Mouse (Mus musculus): ENCODE data around the gene Gal.

GRCm38 (mm10) chr19:3402390-3402789 lies 12.0 kb downstream of the Gal start:
- no peak for TF ChIP-seq JUND (conservative IDR thresholded peaks at IDR 0.05; ENCODE audit: low read depth, low read length)
- TF ChIP-seq CHD2 (IDR thresholded peaks at IDR 0.05; ENCODE audit: low read length): no peak
- TF ChIP-seq RAD21 (IDR thresholded peaks at IDR 0.05; ENCODE audit: low read depth, low read length): no peak
- no peak for TF ChIP-seq CTCF (conservative IDR thresholded peaks at IDR 0.05 in 1 of 2, IDR thresholded peaks at IDR 0.05 in 1 of 2; ENCODE audit: low read depth in 2 of 2, low read length in 2 of 2)
- no peak for TF ChIP-seq TBP (conservative IDR thresholded peaks at IDR 0.05; ENCODE audit: low read depth, low read length)
- no peak for TF ChIP-seq SIN3A (IDR thresholded peaks at IDR 0.05; ENCODE audit: low read length)

All from CH12.LX (cell line).